Mouse (Mus musculus): ENCODE measurements at regions not wholly inside any gene's neighbourhood (a gene's known extent, or its start where the extent isn't known, plus 50 kb on each side); places are given as distances from the start of the nearest gene placed in this dataset.

GRCm38 (mm10) chr16:30737524-30737923, 138.0 kb downstream of the Fam43a start:
- DNase-seq = no peak

- no peak for DNase-seq
Measured at GRCm38 (mm10) chr16:30739651-30740050, 140.1 kb downstream of the Fam43a start.

- DNase-seq = no peak
Measured at GRCm38 (mm10) chr16:30741192-30741591, 141.7 kb downstream of the Fam43a start.

GRCm38 (mm10) chr16:30742474-30742873, 143.0 kb downstream of the Fam43a start:
- peak; percentile 12 for DNase-seq

GRCm38 (mm10) chr16:30743566-30743965, 144.0 kb downstream of the Fam43a start:
- DNase-seq = no peak

- no peak for DNase-seq
Measured at GRCm38 (mm10) chr16:30744237-30744636, 144.7 kb downstream of the Fam43a start.

GRCm38 (mm10) chr16:30745598-30746181, 146.2 kb downstream of the Fam43a start:
- peak; percentile 51 for DNase-seq

- no peak for DNase-seq
Measured at GRCm38 (mm10) chr16:30746211-30746610, 146.7 kb downstream of the Fam43a start.

- no peak for DNase-seq
Measured at GRCm38 (mm10) chr16:30749841-30750240, 150.3 kb downstream of the Fam43a start.

GRCm38 (mm10) chr16:30755771-30756170, 156.2 kb downstream of the Fam43a start:
- DNase-seq = no peak

- DNase-seq = no peak
Measured at GRCm38 (mm10) chr16:30756678-30757077, 157.2 kb downstream of the Fam43a start.

- no peak for DNase-seq
Measured at GRCm38 (mm10) chr16:30757556-30757955, 158.0 kb downstream of the Fam43a start.

- DNase-seq = peak; percentile 21
Measured at GRCm38 (mm10) chr16:30758041-30758440, 158.5 kb downstream of the Fam43a start.

- DNase-seq = no peak
Measured at GRCm38 (mm10) chr16:30759503-30759902, 160.0 kb downstream of the Fam43a start.

GRCm38 (mm10) chr16:30761201-30761710, 161.7 kb downstream of the Fam43a start:
- DNase-seq = no peak

GRCm38 (mm10) chr16:30762898-30763595, 163.5 kb downstream of the Fam43a start:
- no peak for DNase-seq

GRCm38 (mm10) chr16:30765591-30765990, 166.1 kb downstream of the Fam43a start:
- no peak for DNase-seq

GRCm38 (mm10) chr16:30769007-30769442, 169.5 kb downstream of the Fam43a start:
- DNase-seq = no peak

- DNase-seq = no peak
Measured at GRCm38 (mm10) chr16:30769467-30769866, 169.9 kb downstream of the Fam43a start.

GRCm38 (mm10) chr16:30772802-30773201, 173.3 kb downstream of the Fam43a start:
- DNase-seq = no peak

- peak; percentile 70 for DNase-seq
Measured at GRCm38 (mm10) chr16:30774951-30775661, 175.6 kb downstream of the Fam43a start.

- DNase-seq = no peak
Measured at GRCm38 (mm10) chr16:30775740-30776700, 176.5 kb downstream of the Fam43a start.

- DNase-seq = no peak
Measured at GRCm38 (mm10) chr16:30777416-30777815, 177.9 kb downstream of the Fam43a start.
